Mouse (Mus musculus): ENCODE measurements around the gene Zfp787.
"Not testable (repeated sequence)": the region's sequence is repeated elsewhere in the genome, so short reads cannot be mapped to it uniquely, and the experiment has no call there.

Zfp787 gene

GRCm38 (mm10) chr7:6161541-6161940 lies 5.7 kb upstream of the Zfp787 start:
- no peak for DNase-seq

- no peak for DNase-seq
Measured at GRCm38 (mm10) chr7:6159604-6160003, 3.8 kb upstream of the Zfp787 start.

GRCm38 (mm10) chr7:6157479-6157878 lies 1.7 kb upstream of the Zfp787 start:
- no peak for DNase-seq

DNA sequence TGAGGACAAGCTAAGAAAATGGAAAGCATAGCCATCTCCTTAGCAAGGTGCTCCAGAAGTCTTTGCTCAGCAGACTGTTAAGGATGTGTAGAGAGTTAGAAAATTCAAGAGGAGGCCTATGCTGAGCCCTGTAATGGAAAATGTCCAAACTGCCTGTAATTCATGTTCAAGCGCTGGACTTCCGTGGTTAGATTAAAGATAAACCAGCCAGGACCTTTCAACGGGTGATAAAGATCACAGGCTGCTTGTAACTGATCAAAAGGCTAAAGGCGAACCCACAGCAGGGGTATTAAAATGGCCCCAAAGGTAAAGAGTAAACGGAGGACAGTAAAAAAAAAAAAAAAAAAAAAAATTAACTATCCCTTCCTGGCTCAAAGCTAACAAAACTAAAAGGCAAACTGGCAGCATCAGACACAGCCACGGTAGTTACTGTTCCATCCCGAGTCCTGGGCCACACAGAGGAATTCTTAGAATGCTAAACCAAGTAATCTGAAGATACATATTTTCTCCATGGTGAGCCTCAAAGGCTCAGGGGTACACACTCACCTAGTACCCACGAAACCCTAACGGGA lies 1.2 kb upstream of the Zfp787 start:
- peak; percentile 60 to 87 for DNase-seq

DNA sequence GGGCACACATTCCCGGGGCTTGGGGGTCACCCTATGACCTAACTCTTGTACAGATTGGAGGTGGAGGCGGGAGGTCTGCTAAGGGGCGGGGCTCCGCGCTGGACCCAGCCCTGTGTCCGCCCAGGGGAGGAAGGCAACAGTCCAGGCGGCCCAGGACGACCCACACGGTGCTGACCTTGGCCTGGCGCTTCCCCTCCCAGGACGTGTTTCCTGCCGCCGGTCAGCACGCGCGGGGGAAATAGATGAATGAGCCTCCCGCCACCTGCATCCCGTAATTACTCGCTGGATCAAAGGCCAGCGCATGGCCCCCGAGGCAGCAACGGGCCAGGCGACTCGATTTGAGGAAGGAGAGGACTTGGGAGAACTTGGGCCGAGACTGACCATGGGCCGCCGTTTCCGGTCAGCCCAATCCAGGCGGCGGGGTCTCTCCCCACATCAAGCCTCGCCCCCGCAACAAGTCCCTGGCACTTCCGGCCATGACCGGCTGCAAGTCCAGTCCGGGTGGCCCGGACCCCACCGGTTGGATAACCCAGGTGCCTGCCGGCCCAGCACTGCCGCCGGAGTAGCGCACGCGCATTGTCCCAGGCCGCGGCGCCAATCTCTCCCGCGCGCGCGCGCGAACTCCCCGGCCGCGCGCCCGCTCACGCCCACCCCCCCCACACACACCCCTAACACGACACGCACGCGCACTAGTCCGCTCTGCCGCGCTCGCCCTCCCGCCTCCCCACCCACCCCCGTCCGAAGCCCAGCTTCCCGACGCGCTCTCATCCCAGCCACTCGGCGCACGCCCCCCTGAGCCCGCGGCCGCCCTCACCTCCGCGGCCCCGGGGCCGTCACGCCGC lies 545 bp downstream of the Zfp787 start:
- peak; percentile 92 to 94 for DNase-seq

GRCm38 (mm10) chr7:6154164-6154563 lies 1.6 kb downstream of the Zfp787 start:
- DNase-seq, result no peak

- DNase-seq, result no peak
Measured at GRCm38 (mm10) chr7:6153131-6153530, 2.7 kb downstream of the Zfp787 start.

DNA sequence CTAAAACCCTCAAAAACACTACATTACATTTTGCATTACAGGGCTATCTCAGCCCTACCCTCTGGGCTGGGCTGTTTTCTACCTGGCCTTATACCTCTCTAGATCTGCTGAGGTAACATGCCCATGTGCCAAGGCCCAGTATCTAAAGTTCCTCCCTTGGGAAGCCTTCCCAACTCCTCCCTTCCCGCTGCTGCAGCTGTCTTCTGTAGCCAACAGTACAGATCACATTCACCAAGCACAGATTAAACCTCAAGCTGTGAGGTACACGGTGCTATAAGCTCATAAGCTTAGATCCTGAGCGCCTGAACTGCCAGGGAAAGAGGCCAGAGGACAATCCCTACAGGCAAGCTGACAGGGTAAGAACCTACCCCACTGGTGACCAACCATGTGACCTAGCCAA lies 3.8 kb downstream of the Zfp787 start:
- DNase-seq, result no peak

GRCm38 (mm10) chr7:6151266-6151665 lies 4.5 kb downstream of the Zfp787 start:
- DNase-seq, result no peak

GRCm38 (mm10) chr7:6147688-6148087 lies 8.1 kb downstream of the Zfp787 start:
- no peak for DNase-seq

DNA sequence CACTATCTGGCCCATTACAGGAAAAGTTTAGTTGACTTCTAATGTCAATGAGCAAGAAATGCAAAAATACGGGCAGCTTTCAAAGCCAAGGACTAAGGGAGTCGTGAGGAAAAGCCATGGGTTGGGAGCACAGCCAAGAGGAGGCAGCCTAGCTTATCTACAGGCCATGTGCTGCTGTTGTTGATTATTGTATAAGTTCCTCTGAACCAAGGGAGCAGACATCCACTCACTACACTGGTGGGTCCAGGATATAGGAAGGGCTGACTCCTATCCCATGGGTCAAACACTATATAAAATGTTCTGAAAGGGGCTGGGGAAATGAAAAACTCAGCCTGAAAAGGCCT lies 8.8 kb downstream of the Zfp787 start:
- no peak for DNase-seq

DNA sequence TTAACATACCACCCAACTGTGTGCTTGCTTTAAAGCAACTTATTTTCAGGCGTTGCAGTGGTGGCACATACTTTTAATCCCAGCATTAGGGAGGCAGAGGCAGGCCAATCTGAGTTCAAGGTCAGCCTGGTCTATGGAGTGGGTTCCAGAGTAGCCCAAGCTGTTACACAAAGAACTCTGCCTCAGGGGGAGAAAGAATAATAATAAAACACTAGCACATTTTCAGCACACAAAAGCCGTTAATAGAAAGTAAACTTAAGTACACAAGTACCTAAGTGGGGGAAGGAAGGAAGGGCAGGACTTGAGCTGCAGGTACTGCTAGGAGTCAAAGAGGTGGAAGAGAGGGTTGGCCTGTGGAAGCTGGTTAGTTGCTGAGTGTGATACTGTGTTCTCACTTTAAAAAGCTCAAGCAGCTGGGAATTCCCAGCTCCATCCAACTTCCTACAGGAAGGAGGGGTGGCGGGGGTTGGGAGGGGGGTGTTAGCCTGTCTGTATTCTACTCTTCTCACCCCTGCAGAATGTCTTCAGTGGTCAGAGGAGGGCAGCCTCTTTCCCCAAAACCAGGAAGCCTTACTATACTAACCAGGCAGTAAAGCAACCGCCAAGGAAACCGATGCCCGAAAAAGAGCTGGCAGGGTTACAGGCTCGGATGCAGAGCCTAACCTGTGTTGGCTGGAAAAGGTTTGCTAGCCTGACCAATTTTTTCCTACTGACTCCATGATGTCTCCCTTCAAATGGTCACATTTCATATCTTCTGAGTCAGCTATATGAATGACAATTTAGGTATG lies 9.4 kb downstream of the Zfp787 start:
- no peak for DNase-seq

DNA sequence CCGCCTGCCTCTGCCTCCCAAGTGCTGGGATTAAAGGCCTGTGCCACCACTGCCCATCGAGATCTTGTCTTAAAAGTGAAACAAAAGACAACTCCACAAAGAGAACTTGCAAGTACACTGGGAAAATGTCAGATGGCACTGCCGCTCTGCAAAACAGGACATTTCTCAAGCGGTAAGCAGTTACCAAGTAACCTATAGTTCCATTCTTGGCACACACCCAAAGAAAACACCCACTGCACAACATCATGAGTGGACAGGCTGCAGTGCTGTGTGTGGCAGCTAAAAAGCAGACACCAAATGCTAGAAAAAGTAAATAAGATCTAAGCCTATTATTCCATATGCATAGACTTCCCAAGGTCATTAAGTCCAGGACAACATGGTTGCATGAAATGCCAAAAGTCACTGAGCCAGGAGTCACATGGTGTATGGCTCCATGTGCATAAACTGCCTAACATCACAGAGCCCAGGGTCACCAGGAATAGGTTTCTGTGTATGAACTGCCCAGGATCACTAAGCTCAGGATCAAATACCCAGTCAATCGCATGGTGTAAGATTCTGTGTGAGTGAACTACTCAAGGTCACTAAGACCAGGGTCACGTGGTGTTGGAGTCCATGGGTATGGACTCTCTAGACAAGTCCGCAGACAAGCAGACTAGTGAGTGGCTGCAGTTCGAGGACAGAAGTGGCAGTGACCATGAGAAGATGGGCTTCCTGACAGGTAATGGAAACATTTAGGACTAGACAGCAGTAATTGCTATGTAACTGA lies 10.2 kb downstream of the Zfp787 start:
- DNase-seq, result peak in 1 of 2 experiments; percentile 34

DNA sequence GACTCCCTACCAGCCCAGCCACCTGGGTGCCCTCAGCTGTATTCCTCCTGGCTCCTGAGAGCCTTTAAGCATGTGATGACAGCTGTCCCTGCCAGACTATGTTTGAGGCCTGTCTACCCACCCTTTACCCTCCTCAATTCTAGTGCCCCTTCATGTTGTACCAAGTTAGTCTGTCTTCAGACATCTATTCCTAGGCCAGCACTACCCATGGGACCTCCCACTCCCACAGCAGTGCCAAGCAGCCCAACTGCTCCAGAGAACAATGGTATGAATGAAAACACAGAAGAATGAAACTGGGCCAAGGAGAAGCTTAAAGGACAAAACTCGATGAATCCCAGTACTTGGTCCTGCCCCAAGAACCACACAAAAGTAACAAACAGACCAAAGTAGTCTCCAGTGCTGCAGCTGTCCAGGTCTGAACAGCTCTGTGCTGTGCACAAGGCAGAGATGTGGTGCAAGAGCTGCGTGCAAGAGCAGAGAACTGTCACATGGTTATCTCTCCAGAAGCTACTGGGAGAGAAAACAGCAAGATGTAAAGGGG lies 11.7 kb downstream of the Zfp787 start:
- DNase-seq, result no peak

DNA sequence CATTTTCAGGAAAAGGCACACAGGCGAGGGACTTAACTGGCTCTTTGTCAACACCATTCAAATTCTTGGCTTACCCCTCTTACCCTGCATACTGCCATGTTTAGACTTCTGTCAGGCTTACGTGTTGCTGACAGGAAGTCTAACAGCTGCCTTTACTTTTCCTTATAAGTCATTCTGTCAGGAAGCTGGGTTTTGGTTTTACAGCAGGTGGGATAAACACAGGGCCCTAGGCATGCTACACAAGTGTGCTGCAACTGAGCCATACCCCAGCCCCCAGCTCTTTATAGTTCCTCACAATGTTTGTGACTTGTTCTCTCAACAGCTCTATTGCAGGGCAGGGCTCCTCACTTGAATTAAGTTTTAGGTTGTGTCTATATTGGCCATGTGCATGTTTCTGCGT lies 16.5 kb downstream of the Zfp787 start:
- DNase-seq, result no peak

DNA sequence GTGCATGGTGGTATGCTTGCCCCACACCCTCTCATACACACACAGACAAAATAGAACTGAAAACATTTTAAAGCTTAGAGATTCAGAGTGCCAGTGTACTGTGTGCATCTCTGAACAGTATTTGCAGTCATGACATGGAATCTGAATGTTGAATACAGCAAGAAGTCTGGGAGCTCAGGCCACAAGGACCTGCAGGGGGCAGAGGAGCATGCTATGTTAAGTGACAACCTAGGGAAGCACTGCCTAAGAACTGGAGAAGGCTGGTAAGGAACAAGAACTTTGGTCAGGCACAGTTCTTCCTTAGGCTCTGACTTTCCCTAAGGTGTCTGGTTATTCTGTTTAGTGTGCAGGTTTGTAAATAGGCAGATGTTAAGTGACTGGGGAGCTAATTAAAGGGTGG lies 19.3 kb downstream of the Zfp787 start:
- peak; percentile 42 to 57 for DNase-seq

GRCm38 (mm10) chr7:6132646-6133045 lies 23.2 kb downstream of the Zfp787 start:
- no peak for DNase-seq

- DNase-seq, result no peak
Measured at GRCm38 (mm10) chr7:6130346-6130745, 25.5 kb downstream of the Zfp787 start.

- DNase-seq, result peak; percentile 86 to 90
Measured at GRCm38 (mm10) chr7:6126690-6127448, 28.9 kb downstream of the Zfp787 start.

GRCm38 (mm10) chr7:6121128-6121527 lies 34.7 kb downstream of the Zfp787 start:
- not testable (repeated sequence) for DNase-seq

- peak in 1 of 2 experiments; percentile 46 for DNase-seq
Measured at GRCm38 (mm10) chr7:6120104-6120503, 35.7 kb downstream of the Zfp787 start.

DNA sequence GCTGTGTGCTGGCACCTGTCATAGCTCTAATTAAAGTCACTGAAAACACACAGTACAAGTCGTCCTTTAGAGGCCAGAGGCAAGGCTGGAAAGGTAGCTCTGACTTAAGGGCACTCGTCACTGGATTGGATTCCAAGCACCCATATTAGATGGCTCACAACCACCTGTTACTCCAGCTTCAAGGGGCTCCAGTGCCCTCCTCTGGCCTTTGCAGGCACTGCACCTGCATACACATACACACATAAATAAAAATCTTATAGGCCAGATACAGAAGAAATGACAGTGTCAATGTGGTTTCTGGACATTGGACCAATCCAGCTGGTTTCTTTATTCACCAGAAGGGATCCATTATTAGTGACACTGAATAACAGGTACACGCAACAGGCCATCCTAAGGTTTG lies 36.3 kb downstream of the Zfp787 start:
- no peak for DNase-seq
